Mouse (Mus musculus) kidney, adult 2 months (tissue): ENCODE measurements around the gene Noct. TPM values are rescaled to one million over a fixed set of nuclear protein-coding genes. Genes with fewer than 3 reads are reported as not detected.

ENCODE experiments used
- DNase-seq: peaks from one replicate; pipeline ENCODE4 v3.0.0; 2021
- H3K27ac ChIP-seq: fragments of 200-500 bp; 2 replicates; pipeline ENCODE4 v1.5.1; 2012; ENCODE audit warnings: low read depth, low read length, control low read depth, inconsistent platforms; ENCODE audit not compliant: insufficient read depth
- H3K27me3 ChIP-seq: fragments of 200-500 bp; replicated peaks from 2 replicates; pipeline ENCODE4 v1.6.1; 2012; ENCODE audit warnings: mild to moderate bottlenecking, moderate library complexity, low read length, inconsistent platforms; ENCODE audit not compliant: control insufficient read depth, insufficient read depth
- H3K36me3 ChIP-seq: fragments of 200-500 bp; 2 replicates; pipeline ENCODE4 v1.6.1; 2012; ENCODE audit warnings: mild to moderate bottlenecking, moderate library complexity, low read length, inconsistent platforms; ENCODE audit not compliant: control insufficient read depth, insufficient read depth
- H3K4me1 ChIP-seq: fragments of 200-500 bp; 2 replicates; pipeline ENCODE4 v1.6.1; 2011; ENCODE audit warnings: low read length; ENCODE audit not compliant: control insufficient read depth, insufficient read depth
- H3K4me3 ChIP-seq: fragments of 200-500 bp; 2 replicates; pipeline ENCODE4 v1.5.1; 2011; ENCODE audit warnings: mild to moderate bottlenecking, low read depth, low read length, control low read depth; ENCODE audit not compliant: insufficient read depth
- CTCF ChIP-seq: fragments of 200-500 bp; conservative IDR thresholded peaks from 2 replicates; pipeline ENCODE4 v1.5.1; 2011; ENCODE audit warnings: low read depth, mild to moderate bottlenecking, control low read depth, low read length, moderate library complexity, mixed read lengths; ENCODE audit not compliant: insufficient read depth, insufficient read length
- POLR2A ChIP-seq: fragments of 200-500 bp; IDR thresholded peaks from one replicate; pipeline ENCODE4 v1.6.1; 2011; ENCODE audit warnings: low read depth, low read length, control low read depth
- WGBS: fragments of 180-500 bp; shearing (Covaris S2); methylation state at CpG from one replicate; pipeline ENCODE4 v1.1.7; 2018; 5-methylcytosine and 5-hydroxymethylcytosine counted together
- polyA plus RNA-seq: library from polyadenylated mRNA; depleted of rRNA; stranded (reverse); fragments of >200 nt; gene quantifications from 2 replicates; pipeline ENCODE4 v1.2.3, GENCODE M21; 2012

Gene Noct
- polyA plus RNA-seq, 1 experiment = 8.1 TPM

GRCm38 (mm10) chr3:51254784-51255183 lies 30.5 kb downstream of the Noct start:
- Histone ChIP-seq H3K36me3 (peaks cover 2% of the 10 kb centered on the region), H3K27ac (no peak overlapping the region), H3K4me1 (no peaks in the 10 kb centered on the region), H3K27me3 (no peaks in the 10 kb centered on the region), H3K4me3 (no peak overlapping the region)
- WGBS = 84% methylated on average over 7 of the region's 7 CpGs
- TF ChIP-seq POLR2A (no peak), CTCF (no peak)
- DNase-seq = no peak

DNA sequence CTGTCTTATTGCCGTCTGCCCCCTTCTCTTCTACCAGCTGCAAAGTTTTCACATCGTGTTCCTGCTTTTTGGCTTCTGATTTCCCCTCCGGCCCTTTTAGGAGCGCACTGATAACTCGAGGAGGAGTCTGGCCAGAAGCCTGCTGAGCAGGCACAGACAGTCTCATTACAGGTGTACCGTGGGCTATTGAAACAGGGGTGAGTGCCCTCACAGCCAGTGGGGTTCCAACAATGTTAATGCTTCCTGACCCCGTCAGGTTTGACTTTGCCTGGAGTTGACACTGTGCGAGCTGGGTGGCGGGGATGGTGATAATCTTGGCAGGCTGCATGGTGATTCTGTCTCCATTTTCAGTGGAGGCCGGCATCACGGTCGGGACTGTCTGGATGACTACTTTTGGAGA lies 32.2 kb downstream of the Noct start:
- H3K27me3 ChIP-seq = no peaks in the 10 kb centered on the region
- DNase-seq = no peak
- no peak overlapping the region for H3K27ac ChIP-seq
- WGBS = 85% methylated on average over 12 of the region's 12 CpGs
- peaks cover 2% of the 10 kb centered on the region for H3K36me3 ChIP-seq
- no peak overlapping the region for H3K4me3 ChIP-seq
- no peaks in the 10 kb centered on the region for H3K4me1 ChIP-seq
- TF ChIP-seq POLR2A (no peak), CTCF (no peak)

- Histone ChIP-seq H3K27me3 (no peaks in the 10 kb centered on the region), H3K27ac (no peak overlapping the region), H3K36me3 (peaks cover 2% of the 10 kb centered on the region), H3K4me1 (no peaks in the 10 kb centered on the region), H3K4me3 (no peak overlapping the region)
- DNase-seq = no peak
- 89% methylated on average over 5 of the region's 5 CpGs for WGBS
- TF ChIP-seq CTCF (no peak), POLR2A (no peak)
Observed at GRCm38 (mm10) chr3:51258070-51258469, 33.8 kb downstream of the Noct start.

GRCm38 (mm10) chr3:51262942-51263341 lies 38.7 kb downstream of the Noct start:
- WGBS = 66% methylated on average over 8 of the region's 8 CpGs
- TF ChIP-seq CTCF (no peak), POLR2A (no peak)
- H3K4me1 ChIP-seq = no peaks in the 10 kb centered on the region
- H3K4me3 ChIP-seq = no peak overlapping the region
- peaks cover 11% of the 10 kb centered on the region for H3K36me3 ChIP-seq
- no peak overlapping the region for H3K27ac ChIP-seq
- no peaks in the 10 kb centered on the region for H3K27me3 ChIP-seq
- no peak for DNase-seq

DNA sequence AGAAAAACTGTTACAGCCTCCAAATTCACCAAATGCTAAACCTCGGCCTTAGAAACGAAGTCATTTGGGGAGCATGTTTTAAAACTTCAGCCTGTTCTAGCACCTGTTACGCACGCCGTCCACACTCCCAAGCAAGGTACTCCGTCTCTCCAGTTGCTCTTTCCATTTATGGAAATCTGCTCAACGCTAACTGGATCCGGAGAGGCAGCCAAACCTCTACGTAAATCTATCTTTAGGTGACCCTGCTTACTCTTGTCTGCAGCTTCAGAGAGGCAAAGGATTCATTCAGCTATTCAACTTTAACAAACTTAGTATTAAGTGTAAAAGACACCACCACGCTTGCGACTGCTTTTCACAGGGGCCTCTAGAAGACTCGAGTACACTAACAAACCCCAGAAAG lies 44.2 kb downstream of the Noct start:
- peaks cover 11% of the 10 kb centered on the region for H3K36me3 ChIP-seq
- peaks cover 7% of the 10 kb centered on the region; the same call in 1 of the 2 replicates for H3K4me1 ChIP-seq
- TF ChIP-seq CTCF = no peak
- TF ChIP-seq POLR2A = no peak
- DNase-seq = no peak
- H3K4me3 ChIP-seq = no peak overlapping the region
- 51% methylated on average over 12 of the region's 12 CpGs for WGBS
- no peak overlapping the region for H3K27ac ChIP-seq
- H3K27me3 ChIP-seq = no peaks in the 10 kb centered on the region

- no peak overlapping the region for H3K4me3 ChIP-seq
- H3K36me3 ChIP-seq = peaks cover 2% of the 10 kb centered on the region
- peaks cover 7% of the 10 kb centered on the region; the same call in 1 of the 2 replicates for H3K4me1 ChIP-seq
- H3K27ac ChIP-seq = peak overlapping the region; percentile 50
- DNase-seq = no peak
- 44% methylated on average over 12 of the region's 12 CpGs for WGBS
- H3K27me3 ChIP-seq = no peaks in the 10 kb centered on the region
- TF ChIP-seq POLR2A (no peak), CTCF (no peak)
Observed at GRCm38 (mm10) chr3:51270069-51270817, 46.0 kb downstream of the Noct start.

DNA sequence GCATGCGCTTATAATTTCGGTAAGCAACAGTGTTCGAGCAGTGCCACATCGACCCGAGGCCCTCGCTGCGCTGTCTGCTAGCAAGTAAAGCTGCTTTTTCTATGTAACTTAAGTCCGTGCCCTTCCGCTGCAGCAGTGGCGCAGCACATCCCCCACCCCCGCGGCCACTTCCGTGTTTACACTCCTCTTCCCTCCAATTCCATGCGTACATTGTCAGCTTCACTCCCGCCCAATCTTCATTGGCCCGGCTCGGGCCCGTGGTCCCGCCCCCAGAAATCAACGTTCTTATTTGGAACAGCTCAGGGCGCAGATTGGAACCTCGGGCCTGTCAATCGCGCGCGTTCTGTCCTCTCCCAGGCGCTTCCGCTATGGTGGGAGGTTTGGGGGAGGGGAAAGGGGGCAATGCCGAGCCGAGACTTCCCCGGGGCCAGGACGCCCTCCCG lies 51.7 kb downstream of the Noct start:
- TF ChIP-seq POLR2A (no peak), CTCF (0 out of 2 replicates have a peak, but pooled peaks have one; percentile 2)
- H3K36me3 ChIP-seq = no peaks in the 10 kb centered on the region
- DNase-seq = peak; percentile 100

More for the DNA sequence above, 51.7 kb downstream of the Noct start:
- no peaks in the 10 kb centered on the region for H3K27me3 ChIP-seq
- no peaks in the 10 kb centered on the region for H3K4me1 ChIP-seq
- H3K4me3 ChIP-seq = peak overlapping the region; percentile 77
- under 1% methylated on average over 33 of the region's 33 CpGs for WGBS
- H3K27ac ChIP-seq = peak overlapping the region; percentile 73; the same call in 1 of the 2 replicates
